Mouse (Mus musculus): ENCODE measurements around the gene Fbln1. TPM values are rescaled to one million over a fixed set of nuclear protein-coding genes. Genes with fewer than 3 reads are reported as not detected.

Gene Fbln1
- polyA plus RNA-seq, 1 experiment from 2014 or later: 119 TPM

Other genes with a start within 250 kb of the Fbln1 start
- 11.8 and 12.9 TPM in 2 replicates for gene 5031439G07Rik, start 217.4 kb upstream of the Fbln1 start, polyA plus RNA-seq (2014; fragmentation: Nextera tagmentation; extraction: Ambion mirVana)
- gene Upk3a, start 188.8 kb upstream of the Fbln1 start, polyA plus RNA-seq (2014; fragmentation: Nextera tagmentation; extraction: Ambion mirVana): not detected in 2 replicates
- gene Fam118a, start 177.0 kb upstream of the Fbln1 start, polyA plus RNA-seq (2014; fragmentation: Nextera tagmentation; extraction: Ambion mirVana): 27.8 and 29.5 TPM in 2 replicates
- 0.08 and 0.13 TPM in 2 replicates for gene Smc1b, start 74.0 kb upstream of the Fbln1 start, polyA plus RNA-seq (2014; fragmentation: Nextera tagmentation; extraction: Ambion mirVana)
- 0.82 and 0.96 TPM in 2 replicates for gene Ribc2, start 73.9 kb upstream of the Fbln1 start, polyA plus RNA-seq (2014; fragmentation: Nextera tagmentation; extraction: Ambion mirVana)
- 457 and 469 TPM in 2 replicates for gene Atxn10, start 130.3 kb downstream of the Fbln1 start, polyA plus RNA-seq (2014; fragmentation: Nextera tagmentation; extraction: Ambion mirVana)

All from hindbrain, embryonic 11.5 days (tissue).